Mouse (Mus musculus) lung, postnatal 14 days (tissue): ENCODE results near the gene Zswim3.
A peak's percentile ranks its signal among the peaks of the same experiment; 100 is the strongest.
"Not testable (repeated sequence)": the region's sequence is repeated elsewhere in the genome, so short reads cannot be mapped to it uniquely, and the experiment has no call there.

Experiments
- DNase-seq: peaks from one replicate; pipeline ENCODE4 v3.0.0; 2021

Gene Zswim3

GRCm38 (mm10) chr2:164783926-164784581 lies 20.8 kb upstream of the Zswim3 start:
- DNase-seq, result no peak

- no peak for DNase-seq
Observed at GRCm38 (mm10) chr2:164784869-164785420, 20.0 kb upstream of the Zswim3 start.

DNA sequence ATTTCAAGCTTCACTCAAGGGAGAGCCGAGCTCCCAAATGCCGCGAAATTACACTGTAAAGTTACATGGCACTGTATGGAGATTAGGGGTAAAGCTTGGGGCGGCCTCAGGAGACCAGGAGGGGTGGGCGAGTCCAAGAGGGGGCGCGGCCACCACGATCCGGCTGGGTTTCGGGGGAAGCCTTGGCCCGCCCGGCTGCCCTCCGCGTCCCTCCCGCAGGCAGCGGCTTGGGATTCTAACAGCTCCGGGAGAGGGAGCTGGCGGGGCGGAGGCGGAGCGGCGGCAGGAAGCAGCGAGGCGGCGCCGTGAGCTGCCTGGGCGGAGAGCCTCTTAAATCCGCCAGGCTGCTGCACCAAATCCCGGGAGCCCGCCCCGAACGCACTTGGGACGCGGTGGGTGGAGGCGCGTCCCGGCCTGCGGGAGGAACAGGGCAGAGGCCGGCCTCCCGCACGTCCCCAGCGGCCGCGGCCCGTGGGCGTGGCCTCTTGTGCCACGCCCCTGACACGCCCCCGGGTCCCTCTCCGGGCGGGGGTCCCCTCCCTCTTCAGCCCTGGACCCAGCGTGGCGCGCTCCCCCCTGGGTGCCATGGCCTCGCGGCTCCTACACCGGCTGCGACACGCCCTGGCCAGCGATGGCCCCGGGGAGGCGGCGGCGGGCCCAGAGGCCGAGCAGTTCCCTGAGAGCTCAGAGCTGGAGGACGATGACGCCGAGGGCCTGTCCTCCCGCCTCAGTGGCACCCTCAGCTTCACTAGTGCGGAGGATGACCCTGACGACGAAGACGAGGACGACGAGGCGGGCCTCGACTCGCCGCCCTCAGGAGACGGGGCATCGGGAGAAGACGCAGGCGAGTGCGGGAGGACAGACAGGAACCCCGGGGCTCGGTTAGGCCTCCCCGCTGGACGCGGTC lies 19.2 kb upstream of the Zswim3 start, which contains the start of gene Snx21:
Gene Snx21, plus strand, starts transcription at position 343 of the 907 bp plus-strand sequence.
- peak; percentile 91 for DNase-seq

DNA sequence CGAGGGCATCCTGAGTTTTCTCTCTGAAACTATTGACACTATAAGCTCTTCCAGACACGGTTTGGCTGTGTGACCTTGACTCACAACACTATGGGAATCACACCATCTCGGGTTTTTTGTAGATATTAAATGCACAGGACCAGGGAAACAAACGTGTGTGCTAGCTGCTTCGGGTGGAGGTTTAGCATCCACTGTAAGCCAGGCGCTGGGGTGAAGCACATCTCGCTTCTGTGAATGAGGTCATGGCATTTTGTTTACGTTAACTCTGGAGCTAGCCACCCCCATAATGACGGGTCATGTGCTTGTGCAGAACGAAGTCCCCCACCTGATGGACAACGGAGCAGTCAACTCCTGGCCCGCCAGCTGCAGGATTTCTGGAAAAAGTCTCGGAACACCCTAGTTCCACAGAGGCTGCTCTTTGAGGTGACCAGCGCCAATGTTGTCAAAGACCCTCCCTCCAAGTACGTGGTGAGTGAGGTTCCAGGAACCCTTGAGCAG lies 18.5 kb upstream of the Zswim3 start:
- peak; percentile 28 for DNase-seq

- no peak for DNase-seq
Observed at GRCm38 (mm10) chr2:164787032-164787431, 17.9 kb upstream of the Zswim3 start.

DNA sequence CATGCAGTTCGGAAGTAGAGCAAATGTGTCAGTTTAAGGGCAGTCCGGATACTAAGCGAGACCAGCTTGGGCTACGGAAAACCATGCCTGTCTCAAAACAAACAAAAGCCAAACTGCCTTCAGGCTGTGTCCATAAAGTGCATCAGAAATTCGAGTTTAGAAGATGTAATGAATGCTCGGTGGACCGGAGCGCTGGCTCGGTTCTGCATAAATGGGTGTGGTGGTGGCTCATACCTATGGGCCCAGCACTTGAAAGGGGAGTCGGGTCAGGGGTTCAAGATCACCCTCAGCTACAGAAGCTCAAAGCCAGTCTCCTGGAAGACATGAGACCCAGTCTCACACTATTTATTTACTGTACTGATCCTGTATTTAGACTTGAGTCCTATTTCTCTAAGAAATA lies 17.1 kb upstream of the Zswim3 start:
- no peak for DNase-seq

DNA sequence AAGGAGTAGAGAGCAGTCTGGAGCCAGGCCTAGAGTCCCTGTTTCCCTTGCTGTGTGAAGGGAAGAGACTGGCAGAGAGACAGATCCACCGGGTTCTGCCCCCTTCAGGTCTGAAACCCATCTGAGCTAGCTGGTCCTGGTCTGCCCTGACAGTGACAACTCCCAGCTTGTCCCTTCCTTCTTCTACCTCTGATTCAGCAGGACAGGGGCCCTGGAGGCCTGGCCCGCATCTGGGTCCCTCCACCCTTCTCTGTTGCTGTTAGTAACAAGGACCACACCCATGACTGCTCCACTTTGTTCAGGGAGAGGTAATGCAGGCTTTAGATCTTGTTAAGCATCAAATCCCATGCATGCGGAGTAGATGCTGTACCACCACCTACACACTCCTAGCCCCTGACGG lies 16.5 kb upstream of the Zswim3 start:
- DNase-seq, result no peak

GRCm38 (mm10) chr2:164790451-164790850 lies 14.4 kb upstream of the Zswim3 start:
- DNase-seq, result peak; percentile 49

DNA sequence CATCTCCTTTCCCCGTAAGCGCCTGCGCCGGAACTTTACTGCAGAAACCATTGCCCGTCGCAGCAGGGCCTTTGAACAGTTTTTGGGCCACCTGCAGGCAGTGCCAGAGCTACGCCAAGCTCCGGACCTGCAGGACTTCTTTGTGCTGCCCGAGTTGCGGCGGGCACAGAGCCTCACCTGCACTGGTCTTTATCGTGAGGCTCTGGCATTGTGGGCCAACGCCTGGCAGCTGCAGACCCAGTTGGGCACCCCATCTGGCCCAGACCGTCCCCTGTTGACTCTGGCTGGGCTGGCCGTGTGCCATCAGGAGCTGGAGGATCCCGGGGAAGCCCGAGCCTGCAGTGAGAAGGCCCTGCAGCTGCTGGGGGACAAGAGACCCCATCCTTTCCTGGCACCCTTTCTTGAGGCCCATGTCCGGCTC lies 13.0 kb upstream of the Zswim3 start:
- DNase-seq, result no peak

- DNase-seq, result no peak
Observed at GRCm38 (mm10) chr2:164792400-164793190, 12.3 kb upstream of the Zswim3 start.

- DNase-seq, result peak; percentile 63
Observed at GRCm38 (mm10) chr2:164793236-164793635, 11.7 kb upstream of the Zswim3 start.

DNA sequence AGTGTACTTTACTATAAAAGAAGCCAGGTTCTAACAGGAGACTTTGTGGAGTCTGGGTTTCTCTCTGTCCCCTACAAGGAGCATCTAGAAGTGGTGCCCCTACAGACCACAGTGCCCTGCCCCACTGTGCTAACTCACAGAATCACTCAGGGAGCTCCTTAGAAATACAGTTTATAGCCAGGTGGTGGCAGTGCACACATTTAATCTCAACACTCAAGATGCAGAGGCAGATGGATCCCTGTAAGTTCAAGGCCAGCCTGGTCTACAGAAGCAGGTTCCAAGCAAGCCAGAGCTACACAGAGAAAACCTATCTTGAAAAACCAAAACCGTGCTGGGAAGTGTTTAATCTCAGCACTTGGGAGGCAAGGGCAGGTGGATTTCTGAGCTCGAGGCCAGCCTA lies 11.1 kb upstream of the Zswim3 start:
- DNase-seq, result no peak

- peak; percentile 93 for DNase-seq
Observed at GRCm38 (mm10) chr2:164794293-164794692, 10.6 kb upstream of the Zswim3 start.

- no peak for DNase-seq
Observed at GRCm38 (mm10) chr2:164795868-164796267, 9.0 kb upstream of the Zswim3 start.

DNA sequence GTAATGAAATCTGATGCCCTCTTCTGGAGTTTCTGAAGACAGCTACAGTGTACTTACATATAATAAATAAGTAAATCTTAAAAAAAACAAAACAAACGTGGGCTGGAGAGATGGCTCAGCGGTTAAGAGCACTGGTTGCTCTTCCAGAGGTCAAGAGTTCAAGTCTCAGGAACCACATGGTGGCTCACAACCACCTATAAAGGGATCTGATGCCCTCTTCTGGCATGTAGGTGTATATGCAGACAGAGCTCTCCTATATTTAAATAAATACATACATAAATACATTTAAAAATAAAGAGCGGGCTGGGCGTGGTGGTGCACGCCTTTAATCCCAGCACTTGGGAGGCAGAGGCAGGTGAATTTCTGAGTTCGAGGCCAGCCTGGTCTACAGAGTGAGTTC lies 6.3 kb upstream of the Zswim3 start:
- DNase-seq, result not testable (repeated sequence)

DNA sequence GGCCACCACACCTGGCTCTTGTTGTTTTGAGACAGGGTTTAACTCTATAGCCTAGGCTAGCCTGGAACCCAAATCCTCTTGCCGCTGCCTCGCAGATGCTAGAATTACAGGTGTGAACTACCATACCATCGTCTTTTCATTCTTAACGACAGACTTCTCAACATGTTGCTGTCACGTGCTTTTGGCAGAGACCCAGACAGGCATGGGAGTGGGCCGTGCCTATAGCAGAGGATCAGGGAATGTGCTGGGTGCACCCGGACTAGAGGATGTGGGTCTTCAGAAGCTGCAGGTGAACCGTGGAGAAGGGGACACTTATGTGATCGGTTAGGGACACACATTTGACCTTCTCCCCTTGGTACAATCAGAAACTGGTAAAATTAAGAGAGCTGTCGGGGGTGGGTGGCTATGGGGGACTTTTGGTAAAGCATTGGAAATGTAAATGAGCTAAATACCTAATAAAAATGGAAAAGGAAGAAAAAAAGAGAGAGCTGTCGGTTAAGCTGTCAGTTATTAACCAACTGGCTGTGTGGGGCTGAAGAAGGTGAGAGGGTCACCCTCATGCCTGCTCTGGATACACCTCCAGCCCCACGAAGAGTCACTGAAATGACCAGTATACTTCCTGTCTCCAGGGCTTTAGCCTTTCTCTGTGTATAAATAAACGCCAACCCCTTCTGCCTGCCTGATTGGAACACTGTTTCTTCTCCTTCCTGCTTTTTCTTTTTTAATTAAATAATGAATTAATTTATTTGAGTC lies 4.5 kb upstream of the Zswim3 start:
- no peak for DNase-seq

- DNase-seq, result no peak
Observed at GRCm38 (mm10) chr2:164803201-164803920, 1.5 kb upstream of the Zswim3 start.

DNA sequence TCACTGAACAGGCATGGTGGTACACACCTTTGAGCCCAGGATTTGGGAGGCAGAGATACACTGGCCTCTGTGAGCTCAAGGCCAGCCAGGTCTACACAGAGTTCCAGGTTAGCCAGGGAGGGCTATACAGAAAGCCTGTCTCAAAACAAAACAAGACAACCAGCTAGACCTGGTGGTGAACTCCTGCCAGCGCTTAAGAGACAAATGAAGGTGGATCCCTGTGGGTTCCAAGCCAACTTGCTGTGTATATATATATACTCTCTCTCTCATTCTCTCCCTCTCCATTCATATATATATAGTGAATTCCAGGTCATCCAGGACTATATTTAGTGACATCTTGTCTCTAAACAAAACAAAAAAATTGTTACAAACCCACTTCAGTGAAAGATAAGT lies 981 bp upstream of the Zswim3 start:
- no peak for DNase-seq

DNA sequence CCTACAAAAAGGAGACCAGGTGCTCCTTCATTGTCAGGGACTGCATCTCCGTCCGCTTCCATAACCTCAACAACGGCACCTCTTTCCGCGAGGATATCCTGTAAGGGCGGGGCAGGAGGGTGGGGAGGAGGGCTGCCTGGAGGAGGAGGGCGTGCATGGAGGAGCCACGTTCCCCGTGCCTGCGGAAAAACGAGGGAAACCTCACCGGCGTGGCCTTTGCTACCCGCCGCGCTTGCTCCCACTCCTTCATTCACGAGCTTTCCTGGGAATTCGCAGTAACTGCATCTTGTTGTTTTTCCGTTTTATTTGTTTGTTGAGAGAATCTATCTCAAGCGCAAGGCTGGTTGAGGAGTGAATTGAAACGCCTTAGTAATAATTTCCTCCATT lies 427 bp downstream of the Zswim3 start:
- DNase-seq, result no peak

DNA sequence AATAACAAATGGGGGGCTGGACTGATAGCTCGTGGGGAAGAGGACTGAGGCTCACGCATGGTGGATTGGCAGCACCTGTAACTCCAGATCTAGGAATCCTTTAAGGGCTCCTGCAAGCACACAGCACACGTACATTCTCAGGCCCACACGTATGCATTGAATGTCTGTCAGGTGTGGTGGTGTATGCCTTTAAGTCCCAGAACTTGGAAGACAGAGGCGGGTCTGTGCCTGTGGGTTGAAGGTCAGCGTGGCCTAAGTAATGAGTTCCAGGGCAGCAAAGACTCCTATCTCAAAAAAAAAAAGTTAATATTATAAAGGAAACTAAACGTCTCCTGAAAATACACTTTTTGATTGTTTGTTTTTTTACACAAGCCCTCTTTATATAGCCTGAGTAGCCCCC lies 1.7 kb downstream of the Zswim3 start:
- DNase-seq, result no peak

GRCm38 (mm10) chr2:164813557-164813956 lies 8.7 kb downstream of the Zswim3 start:
- no peak for DNase-seq
